8 mouse cellular contexts compared by ENCODE assay signal in genomic region chr5:36581924-36582642, GRCm38 (mm10). TPM values are rescaled to one million over a fixed set of nuclear protein-coding genes. Genes with fewer than 3 reads are reported as not detected.
A peak's percentile ranks its signal among the peaks of the same experiment; 100 is the strongest.
DNase-seq lines count a peak whose midpoint lies in the region; ATAC-seq lines count a peak whose summit lies in the region.

No protein-coding gene starts in this region.

- H3K9ac ChIP-seq in lung, embryonic 16.5 days (ENCODE audit: low read length), result peak overlapping the region; percentile 87

- peak overlapping the region; percentile 80 for H3K27ac ChIP-seq in lung, embryonic 16.5 days (ENCODE audit: low read length)

- no peaks in the 10 kb centered on the region for H3K27me3 ChIP-seq in lung, embryonic 16.5 days (ENCODE audit: control insufficient read depth, insufficient read depth, low read depth, low read length)

- peak; percentile 95 to 96 for ATAC-seq in hematopoietic stem cell, adult 5-6 weeks (replicated peaks in 1 of 2; ENCODE audit: insufficient read depth in 1 of 2, low FRiP score in 2 of 2, low TSS enrichment in 1 of 2, low read depth in 1 of 2, poor library complexity in 2 of 2, severe bottlenecking in 2 of 2)
- peak; percentile 99 for ATAC-seq in lung, embryonic 16.5 days (ENCODE audit: low read depth)

- peak overlapping the region; percentile 90 for H3K4me2 ChIP-seq in lung, embryonic 16.5 days (ENCODE audit: low read depth, low read length)

- H3K4me1 ChIP-seq in lung, embryonic 16.5 days (replicated peaks; ENCODE audit: control insufficient read depth, insufficient read depth, low read length), result peaks cover 7% of the 10 kb centered on the region

- H3K9me3 ChIP-seq in lung, embryonic 16.5 days (ENCODE audit: control insufficient read depth, low read length), result no peaks in the 10 kb centered on the region

- H3K4me3 ChIP-seq in lung, embryonic 16.5 days (ENCODE audit: low read length), result peak overlapping the region; percentile 80

- peak; percentile 95 for DNase-seq in MEL-GATA-1-ER (ENCODE audit: extremely low read depth, low read depth)
- DNase-seq in cerebellum, adult 8-10 months, result peak; percentile 99
- peak; percentile 99 for DNase-seq in forelimb bud, embryonic 11.5 days (ENCODE audit: low read depth, low spot score)
- DNase-seq in layer of hippocampus, adult 9-10 months (ENCODE audit: low spot score), result peak; percentile 97
- DNase-seq in ovary, postnatal 10 days (ENCODE audit: low spot score), result peak; percentile 90
- peak; percentile 100 for DNase-seq in thymus, postnatal 10 days (ENCODE audit: low spot score in 2 of 2)

- H3K36me3 ChIP-seq in lung, embryonic 16.5 days (ENCODE audit: control insufficient read depth, insufficient read depth, low read length), result no peaks in the 10 kb centered on the region

- 1% methylated on average over 50 of the region's 54 CpGs for WGBS in lung, embryonic 16.5 days

RNA-seq across cellular contexts. Expression of gene Tbc1d14, which starts 11.0 kb away (rescaled TPM):
- total RNA-seq in hematopoietic stem cell, adult 5-6 weeks (2017), result 8.8 and 16.7 TPM in 2 replicates
- 25.2 and 25.9 TPM in 2 replicates for polyA plus RNA-seq in lung, embryonic 16.5 days (2015; fragmentation: Nextera tagmentation; extraction: Ambion mirVana)

Comparison
In these comparisons a context has a peak if more than half of its experiments do, and no peak if none do; other contexts are left out.
1. Peak in every context shown above with its lines: DNase-seq, ATAC-seq, H3K4me3 ChIP-seq and H3K27ac ChIP-seq.